Mouse (Mus musculus) heart, adult 11 months (tissue): ENCODE data around the gene Gm21830.
"Not testable (repeated sequence)": the region's sequence is repeated elsewhere in the genome, so short reads cannot be mapped to it uniquely, and the experiment has no call there.

ENCODE experiments used
- DNase-seq: peaks from one replicate; pipeline ENCODE4 v3.0.0; 2022

Gene Gm21830

GRCm38 (mm10) chr2:67413425-67413824 lies at the start of gene Gm21830:
Gm21830 (plus strand) TSS chr2:67413725.
- DNase-seq = not testable (repeated sequence)

DNA sequence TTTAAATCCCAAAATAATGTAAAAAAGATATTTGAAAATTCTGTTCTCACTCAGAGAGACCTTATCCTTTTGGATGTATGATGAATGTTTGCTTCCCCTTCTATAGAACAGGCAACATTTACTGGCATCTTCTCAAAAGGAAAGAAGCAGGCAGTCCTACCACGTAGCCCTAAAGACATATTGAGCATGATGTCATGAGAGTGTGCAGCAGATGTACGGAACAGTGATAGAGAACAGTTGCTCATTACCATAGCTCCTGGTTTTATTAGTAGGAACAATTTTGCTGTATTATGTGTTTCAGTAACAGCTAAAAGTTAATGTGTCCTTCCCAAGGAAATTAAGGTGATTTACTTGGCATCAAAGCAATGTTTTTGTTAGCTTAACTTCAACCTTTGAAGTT lies 49.0 kb upstream of the Gm21830 start:
- DNase-seq = no peak

GRCm38 (mm10) chr2:67378504-67378903 lies 35.0 kb upstream of the Gm21830 start:
- DNase-seq = no peak

DNA sequence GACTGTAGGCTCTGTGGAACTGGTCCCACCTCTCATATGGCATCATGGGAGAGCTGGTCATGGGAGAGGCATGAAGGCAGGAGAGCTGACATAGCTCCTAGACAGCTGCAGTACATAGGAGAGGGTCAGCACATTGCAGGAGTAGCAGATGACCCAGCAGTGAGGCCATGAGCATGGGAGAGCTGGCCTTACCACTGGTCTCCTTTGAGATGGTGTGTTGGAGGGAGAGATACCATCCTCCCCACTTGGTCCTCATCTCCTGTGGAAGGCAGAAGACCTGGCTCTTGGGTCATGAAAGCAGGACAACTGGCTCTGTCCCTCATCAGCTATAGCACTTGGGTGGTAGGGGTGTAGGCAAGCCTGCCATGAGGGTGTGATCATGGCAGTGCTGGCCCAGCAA lies 7.3 kb downstream of the Gm21830 start:
- DNase-seq = peak; percentile 64

DNA sequence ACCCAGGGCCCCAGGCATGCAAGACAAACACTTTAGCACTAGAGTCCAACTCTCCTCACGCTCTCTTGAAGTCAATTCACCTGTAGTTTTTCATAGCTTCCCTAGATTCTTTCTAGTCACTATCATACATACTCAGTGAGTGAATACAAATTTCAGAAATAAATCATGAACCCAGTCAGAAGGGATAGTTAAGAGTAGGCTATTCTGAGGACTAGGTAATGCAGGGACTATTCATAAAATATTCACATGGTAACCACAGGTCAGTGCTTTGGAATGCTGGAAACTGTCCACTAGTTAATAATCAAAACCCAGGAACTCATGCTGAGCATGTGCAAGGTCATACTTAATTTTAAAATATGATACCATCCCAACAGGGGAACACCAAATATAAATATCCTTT lies 9.3 kb downstream of the Gm21830 start:
- DNase-seq = no peak

GRCm38 (mm10) chr2:67433081-67433480 lies 19.6 kb downstream of the Gm21830 start, which contains the start of gene Gm26727:
Gm26727 (minus strand) TSS chr2:67433181.
- no peak for DNase-seq

DNA sequence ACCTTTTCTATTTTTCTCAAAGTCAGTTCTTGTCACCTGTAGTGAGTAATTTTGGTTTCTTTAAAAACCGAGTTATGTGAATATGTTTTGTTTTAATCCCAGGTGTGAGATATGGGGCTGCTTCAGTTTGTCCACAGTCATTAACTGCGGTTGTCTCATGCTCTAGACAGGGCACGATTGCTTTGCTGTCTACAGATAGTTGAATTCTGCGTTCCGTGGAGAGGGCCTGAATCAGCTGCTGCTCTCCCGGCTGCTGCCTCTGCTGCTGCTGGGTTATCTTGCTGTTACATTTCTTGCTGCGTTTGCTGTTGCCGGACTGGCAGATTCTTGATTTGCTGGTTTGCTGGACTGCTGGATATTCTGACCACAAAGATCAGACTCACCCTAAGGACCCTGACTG lies 24.8 kb downstream of the Gm21830 start:
- no peak for DNase-seq

DNA sequence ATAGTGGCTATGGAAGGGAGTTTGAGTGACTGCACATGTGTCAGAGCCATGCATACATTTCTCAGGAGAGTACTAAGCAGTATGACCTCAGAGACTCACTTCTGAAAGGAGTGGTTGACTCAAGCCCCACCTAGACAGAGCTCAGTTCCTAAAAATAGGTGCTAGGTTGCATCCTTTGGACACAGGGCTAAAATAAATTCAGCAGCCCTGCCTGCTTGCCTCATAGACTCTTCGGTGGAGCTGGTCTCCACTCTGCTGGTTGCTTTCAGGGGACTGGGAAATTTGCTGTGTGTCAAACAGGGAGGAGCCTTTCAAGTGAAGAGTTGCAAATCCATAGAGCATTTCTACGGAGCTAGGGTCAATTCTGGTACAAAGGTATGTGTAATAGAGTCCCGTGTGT lies 32.3 kb downstream of the Gm21830 start, which contains the start of gene Xirp2:
TSS of gene Xirp2 (plus strand) at position 223 of the 400 bp plus-strand sequence.
- DNase-seq = peak; percentile 96

DNA sequence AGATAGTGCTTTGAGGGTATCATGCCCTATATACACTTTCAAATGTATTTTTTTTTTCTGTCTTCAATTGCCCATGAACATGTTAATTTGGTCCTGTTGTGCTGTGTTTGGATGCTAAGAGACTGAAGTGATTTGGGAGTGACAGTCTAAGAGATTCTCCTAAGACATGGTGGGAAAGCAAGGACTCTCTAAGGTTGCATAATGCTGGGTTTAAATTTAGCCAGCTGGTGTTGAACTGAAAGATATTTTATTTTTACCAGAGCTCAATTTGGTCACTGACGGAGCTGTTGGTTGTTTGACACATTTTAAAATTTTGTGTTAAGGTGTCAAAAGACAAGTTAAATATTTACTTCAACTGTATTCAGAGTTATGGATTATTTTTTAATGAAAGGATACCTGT lies 33.2 kb downstream of the Gm21830 start:
- no peak for DNase-seq

DNA sequence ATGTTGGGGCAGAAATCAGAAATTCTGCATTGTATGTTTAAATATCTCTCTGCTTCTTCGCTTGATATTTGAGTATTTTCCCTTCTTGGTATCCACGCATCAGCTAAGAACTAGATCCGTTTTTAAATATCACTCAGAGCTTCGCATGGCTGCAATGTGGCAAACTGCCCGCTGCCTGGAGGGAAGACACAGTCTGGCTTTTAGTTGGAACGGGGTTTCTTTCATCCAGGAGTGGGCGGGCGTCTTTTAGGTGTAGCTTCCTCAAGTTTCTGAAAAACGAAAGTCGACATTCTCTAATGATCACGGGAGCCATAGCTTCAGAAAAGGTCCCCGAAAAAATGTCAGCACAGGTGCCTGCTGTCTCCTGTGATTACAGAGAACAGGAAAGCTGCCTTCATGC lies 33.7 kb downstream of the Gm21830 start:
- peak; percentile 78 for DNase-seq

- no peak for DNase-seq
These were observed 47.3 kb downstream of the Gm21830 start for GRCm38 (mm10) chr2:67460857-67461256.

DNA sequence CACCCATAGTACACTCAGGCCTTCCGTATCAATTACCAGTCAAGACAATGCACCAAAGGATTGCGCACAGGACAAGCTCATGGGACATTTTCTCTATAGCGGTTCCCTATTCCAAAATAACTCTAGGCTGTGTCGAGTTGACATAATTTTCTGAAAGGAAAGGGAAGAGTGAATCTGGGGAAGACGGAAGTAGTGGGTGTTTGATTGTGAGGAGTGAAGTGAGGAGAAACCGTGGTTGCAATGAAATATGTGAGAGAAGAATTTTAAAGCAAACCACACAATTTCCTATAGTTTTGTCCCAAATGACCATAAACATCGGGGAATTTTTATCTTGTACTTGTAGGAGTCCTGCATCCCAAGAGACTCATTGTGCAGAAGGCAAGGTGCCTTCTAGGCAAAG lies 53.5 kb downstream of the Gm21830 start:
- DNase-seq = no peak

DNA sequence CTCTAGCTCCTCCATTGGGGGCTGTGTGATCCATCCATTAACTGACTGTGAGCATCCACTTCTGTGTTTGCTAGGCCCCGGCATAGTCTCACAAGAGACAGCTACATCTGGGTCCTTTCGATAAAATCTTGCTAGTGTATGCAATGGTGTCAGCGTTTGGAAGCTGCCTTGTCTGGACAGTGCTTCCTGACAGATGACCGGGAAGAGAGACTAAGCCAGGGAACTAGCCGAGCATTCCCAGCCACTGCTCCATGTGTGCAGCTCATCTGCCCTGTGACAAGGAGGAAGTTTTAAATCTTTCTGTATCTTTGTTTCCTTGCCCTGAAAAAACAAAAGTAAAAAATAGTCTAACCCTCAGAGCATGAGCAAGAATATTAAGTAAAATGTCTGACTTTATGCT lies 56.5 kb downstream of the Gm21830 start:
- not testable (repeated sequence) for DNase-seq

DNA sequence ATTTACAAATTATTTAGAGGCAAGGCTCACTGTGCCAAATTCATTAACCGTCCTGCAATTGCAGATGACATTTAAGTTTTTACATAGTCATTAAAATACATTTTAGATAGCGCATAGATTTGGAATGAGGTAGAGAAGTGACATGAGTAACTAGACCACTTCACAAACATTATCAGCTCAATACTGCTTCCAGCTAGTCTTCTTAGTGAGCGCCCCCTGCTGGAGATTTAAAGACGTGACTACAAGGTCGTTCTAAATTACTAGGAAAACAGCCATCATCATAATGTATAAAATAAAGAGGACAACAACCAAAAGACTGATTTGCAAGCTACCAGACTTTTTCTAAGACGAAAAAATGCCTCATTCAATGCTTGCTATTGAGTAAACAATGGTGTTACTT lies 64.2 kb downstream of the Gm21830 start:
- no peak for DNase-seq

DNA sequence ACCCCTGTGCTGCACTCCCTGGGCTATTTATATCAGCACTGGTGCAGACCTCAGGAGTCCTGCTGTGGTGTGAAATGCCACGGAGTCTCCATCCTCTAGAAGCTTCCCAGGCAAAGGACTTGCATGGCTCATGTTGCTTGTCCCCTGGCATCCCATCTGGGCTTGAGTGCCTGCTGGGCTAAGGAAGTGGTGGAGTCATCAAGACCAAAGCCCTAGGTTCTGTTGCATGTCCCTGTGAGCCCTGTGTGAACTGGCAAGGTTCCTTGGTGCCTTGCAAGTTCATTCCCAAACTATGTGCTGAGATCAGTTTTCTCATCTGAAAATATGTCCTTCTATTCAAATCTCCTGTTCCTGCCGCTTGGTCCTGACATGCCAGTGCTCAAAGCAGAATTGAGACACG lies 67.5 kb downstream of the Gm21830 start:
- DNase-seq = peak; percentile 90
